Mouse (Mus musculus): ENCODE measurements around the gene Kif24.

DNA sequence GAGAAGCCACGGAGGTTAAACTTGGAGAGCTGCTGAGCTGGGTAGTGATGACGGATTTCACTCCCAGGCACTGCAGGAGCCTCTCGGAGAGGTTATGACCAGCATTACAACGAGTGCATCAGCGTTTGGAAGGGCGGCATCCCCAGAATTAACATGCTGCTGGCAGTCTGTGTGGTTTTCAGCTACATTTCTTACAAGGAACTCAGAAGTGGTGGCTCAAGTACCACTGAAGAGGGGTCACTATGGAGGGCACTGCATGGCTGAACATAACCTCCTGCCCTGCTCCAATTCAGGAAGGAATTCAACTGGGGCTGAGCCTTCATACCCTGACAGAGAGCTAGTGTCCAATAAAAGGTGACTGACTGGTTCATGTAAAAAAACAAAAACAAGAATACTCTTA lies 66.3 kb downstream of the Kif24 start:
- TF ChIP-seq CHD2 (IDR thresholded peaks at IDR 0.05; ENCODE audit: low read depth, low read length) (no peak), HCFC1 (IDR thresholded peaks at IDR 0.05; ENCODE audit: borderline replicate concordance, insufficient read depth, low read length) (no peak)
